Mouse (Mus musculus) megakaryocyte progenitor cell, adult 5-6 weeks (primary cell): Measurements from ENCODE around the gene Mlkl. TPM values are rescaled to one million over a fixed set of nuclear protein-coding genes. Genes with fewer than 3 reads are reported as not detected.

ENCODE experiments used
- ATAC-seq: replicated peaks from 2 replicates; pipeline ENCODE4 v1.8.0; 2016; ENCODE audit warnings: mild to moderate bottlenecking, moderate TSS enrichment, inconsistent platforms; ENCODE audit not compliant: poor library complexity
- total RNA-seq, 2 experiments: library from RNA; stranded (forward) in 1 of 2; stranded (reverse) in 1 of 2; fragments of 157-497, 149-512 nt in 1 of 2; fragments of 200-1000 nt in 1 of 2; gene quantifications; 2 replicates each; pipeline versions ENCODE4 v1.2.3 to v1.2.4; 2015 to 2017

Mlkl gene
- 92.8 and 93.6 TPM in 2 replicates for total RNA-seq (2015)
- 78.9 and 88.4 TPM in 2 replicates for total RNA-seq (2017)

DNA sequence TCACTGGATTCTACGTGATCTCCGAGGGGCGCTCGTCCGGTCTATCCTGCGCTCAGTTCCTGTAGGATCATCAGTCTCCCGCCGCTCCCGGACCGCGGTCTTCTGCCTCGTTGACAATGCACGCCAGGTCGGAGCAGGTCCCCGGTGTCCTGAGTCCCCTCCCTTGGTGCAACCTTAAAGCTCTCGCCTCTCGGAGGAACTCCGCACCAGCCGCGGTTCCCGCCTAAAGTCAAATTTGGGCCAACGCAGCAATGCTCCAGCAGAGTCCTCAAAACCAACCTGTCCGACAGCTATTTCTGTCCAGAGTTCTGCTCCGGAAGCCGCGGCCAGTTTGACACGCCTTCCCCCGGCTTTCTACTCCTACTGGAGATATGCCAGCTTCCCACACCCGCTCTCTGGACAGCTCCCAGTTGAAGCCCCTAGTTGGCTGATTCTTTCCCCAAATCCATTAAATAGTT, at the start of gene Mlkl:
Gene Mlkl, minus strand, starts transcription at position 288 of the 458 bp plus-strand sequence.
- peak; percentile 60 for ATAC-seq

- ATAC-seq, result peak; percentile 58; the same call in 1 of the 2 replicates
Observed at GRCm38 (mm10) chr8:111385915-111386314, 47.9 kb upstream of the Mlkl start.

DNA sequence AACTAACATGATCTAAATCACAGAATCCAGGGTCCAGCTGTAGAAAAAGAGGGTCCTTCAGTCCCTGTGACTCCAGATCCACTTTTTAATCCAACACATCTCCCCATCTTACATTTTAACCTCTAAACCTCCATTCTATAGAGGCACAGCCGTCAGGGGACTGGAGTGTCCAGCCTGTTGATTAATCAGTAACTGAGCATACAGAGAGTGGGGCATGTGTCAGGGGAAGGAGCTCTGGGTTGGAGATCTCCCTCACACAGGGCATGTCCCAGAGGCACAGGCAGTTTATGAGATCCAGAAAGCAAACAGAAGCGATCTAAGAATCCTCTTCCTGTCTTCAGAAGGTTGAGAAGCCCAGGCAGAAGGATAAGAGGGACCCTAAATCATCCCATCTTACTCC, 46.7 kb upstream of the Mlkl start:
- ATAC-seq, result no peak

DNA sequence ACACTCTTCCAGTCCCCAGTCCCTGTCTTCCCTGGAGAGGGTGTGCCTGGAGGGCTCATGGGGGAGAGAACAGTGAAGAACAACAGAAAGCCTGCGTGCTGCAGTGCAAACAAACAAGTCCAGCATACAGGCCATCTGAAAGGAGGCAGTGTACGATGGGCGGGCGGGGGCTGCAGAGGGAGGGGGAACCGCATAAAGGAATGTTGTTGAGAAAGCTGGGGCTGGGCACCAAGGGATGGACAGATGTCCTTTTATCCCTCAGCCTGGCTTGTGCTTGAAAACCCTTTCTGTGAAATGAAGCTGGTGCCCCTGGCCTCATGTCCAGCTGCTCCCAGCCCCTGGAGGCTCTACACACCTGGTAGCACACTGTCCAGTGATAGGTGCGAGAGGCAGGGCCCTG, 37.2 kb upstream of the Mlkl start:
- no peak for ATAC-seq

GRCm38 (mm10) chr8:111369711-111370110, 31.7 kb upstream of the Mlkl start:
- no peak for ATAC-seq

DNA sequence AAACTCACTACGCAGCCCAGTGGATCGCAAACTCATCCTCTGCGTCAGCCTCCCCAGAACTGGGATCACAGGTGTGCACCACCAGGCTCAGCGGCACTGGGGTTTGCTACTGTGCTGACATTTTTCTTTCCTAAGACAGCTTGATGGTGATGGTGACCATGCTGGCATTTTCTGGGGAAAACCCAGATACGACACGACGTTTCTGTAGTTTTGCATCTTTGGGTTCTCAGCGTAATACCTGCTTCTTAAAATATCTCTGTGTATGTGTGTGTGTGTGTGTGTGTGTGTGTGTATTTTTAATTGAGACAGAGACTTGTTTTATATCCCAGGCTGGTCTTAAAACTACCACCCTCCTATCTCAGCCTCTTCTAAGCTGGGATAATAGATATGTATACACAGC, 29.4 kb upstream of the Mlkl start:
- no peak for ATAC-seq

GRCm38 (mm10) chr8:111366610-111367234, 28.7 kb upstream of the Mlkl start:
- no peak for ATAC-seq

- ATAC-seq, result no peak
Observed at GRCm38 (mm10) chr8:111363489-111363888, 25.5 kb upstream of the Mlkl start.

- no peak for ATAC-seq
Observed at GRCm38 (mm10) chr8:111360579-111361209, 22.7 kb upstream of the Mlkl start.

DNA sequence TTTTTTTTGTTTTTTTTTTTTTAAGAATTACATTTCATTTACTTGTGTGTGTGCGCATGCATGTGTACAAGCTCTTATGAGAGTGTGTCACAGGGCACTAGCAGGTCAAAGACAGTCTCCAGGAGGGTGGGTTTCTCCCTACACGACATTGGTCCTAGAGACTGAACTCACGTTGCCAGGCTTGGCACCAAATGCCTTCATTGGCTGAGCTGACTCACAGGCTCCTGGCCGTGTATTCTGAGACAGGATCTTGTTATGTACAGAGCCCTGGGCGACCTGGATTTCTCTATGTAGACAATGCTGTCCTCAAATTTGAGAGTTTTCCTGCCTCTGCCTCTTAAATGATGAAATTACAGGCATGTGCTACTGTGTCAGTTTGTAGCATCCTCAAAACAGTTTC, 22.0 kb upstream of the Mlkl start:
- no peak for ATAC-seq

DNA sequence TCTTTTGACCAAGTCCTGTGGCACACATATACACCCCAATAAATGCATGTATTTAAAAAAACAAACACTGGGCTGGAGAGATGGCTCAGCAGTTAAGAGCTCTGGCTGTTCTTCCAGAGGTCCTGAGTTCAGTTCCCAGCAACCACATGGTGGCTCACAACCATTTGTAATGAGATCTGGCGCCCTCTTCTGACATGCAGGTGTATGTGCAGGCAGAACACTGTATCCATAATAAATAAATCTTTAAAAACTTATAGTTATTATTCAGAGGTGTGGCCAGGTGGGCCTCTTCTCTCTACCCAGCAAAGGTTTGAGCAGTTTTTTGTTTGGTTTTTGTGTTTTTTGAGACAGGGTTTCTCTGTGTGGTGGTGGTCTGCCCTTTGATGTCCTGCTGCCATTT, 20.9 kb upstream of the Mlkl start:
- ATAC-seq, result no peak

DNA sequence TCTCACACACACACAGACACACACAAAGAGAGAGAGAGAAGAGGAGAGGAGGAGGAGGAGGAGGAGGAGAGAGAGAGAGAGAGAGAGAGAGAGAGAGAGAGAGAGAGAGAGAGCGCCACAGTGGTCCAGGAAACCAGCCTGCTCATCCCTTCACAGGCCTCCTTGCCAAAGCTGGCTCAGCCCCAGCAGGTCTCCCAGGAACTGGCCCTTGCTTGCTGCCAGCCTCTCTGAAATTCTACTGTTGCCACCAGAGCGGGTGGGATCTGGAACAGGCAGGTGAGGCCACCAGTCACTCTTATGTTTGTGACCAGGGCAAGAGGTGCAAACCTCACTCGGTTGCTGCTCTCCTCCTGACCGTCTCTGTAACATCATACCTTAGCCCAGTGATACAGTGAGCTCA, 19.5 kb upstream of the Mlkl start:
- ATAC-seq, result no peak

DNA sequence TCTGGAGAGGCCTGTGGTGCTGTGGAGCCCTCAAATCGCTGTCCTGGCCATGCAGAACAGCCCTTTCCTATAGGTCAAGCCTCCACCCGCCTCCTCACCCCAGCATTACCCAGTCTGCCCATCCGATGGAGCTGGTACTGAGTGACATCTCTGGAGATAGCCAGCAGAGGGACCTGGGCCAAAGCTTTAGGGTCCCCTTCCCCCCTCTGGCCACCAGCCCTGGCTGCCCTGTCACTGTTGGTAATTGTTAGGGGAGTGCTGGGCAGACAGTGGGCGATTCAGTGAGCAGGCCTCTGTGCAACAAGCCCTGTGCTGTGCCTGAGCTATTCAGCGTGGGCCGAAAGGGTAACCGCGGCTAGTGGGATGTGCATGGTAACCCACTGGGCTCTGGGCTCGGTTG, 15.5 kb upstream of the Mlkl start:
- no peak for ATAC-seq

DNA sequence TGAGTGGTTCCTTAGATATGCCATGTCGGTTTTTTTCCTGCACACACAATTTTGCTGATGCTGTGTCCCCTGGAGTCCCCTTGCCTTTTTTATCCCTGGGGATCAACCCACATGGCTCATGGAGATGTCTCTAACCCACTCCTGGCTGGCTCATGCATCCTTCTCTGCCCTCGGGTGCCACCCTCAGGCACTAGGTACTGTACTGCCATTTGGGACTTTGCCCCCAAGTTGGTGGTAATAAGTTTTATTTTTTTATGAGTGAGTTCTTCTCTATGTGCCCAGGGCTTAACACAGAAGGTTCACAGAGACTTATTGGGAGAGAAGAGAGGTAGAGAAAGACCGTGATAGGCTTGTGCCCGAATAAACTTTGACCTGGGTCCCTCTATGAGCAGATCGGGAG, 14.3 kb upstream of the Mlkl start:
- no peak for ATAC-seq

DNA sequence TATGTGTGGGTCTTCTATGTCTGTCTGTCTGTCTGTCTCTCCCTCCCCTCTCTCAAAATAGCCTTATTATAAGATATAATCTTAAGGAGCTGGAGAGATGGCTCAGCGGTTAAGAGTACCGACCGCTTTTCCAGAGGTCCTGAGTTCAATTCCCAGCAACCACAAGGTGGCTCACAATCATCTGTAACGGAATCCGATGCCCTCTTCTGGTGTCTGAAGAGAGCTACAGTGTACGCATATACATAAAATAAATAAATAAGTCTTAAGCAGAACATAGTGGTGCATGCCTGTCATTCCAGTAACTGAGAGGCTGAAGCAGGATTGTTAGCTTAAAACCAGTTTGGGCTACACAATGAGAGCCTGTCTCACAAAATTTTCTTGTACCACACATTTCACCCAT, 12.6 kb upstream of the Mlkl start:
- no peak for ATAC-seq

DNA sequence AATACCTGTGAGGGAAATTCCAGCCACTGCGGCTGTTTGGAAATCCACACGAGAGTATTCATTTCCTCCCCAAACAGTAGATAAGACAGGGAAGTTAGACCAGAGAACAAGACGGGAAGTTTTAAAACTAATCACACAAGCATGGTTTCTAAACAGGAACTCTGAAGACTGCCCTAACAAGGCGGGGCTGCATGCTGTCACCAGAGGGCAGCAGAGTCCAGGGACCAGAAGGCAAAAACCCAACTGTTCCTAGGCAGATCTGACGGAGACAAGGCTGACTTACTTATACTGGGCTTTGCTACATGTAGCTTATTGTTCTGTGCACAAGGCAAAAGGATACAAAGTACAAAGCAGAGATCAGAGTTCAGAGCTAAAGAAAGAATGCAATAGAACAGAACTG, 5.2 kb upstream of the Mlkl start:
- peak; percentile 94 for ATAC-seq

- no peak for ATAC-seq
Observed at GRCm38 (mm10) chr8:111340186-111340585, 2.2 kb upstream of the Mlkl start.

DNA sequence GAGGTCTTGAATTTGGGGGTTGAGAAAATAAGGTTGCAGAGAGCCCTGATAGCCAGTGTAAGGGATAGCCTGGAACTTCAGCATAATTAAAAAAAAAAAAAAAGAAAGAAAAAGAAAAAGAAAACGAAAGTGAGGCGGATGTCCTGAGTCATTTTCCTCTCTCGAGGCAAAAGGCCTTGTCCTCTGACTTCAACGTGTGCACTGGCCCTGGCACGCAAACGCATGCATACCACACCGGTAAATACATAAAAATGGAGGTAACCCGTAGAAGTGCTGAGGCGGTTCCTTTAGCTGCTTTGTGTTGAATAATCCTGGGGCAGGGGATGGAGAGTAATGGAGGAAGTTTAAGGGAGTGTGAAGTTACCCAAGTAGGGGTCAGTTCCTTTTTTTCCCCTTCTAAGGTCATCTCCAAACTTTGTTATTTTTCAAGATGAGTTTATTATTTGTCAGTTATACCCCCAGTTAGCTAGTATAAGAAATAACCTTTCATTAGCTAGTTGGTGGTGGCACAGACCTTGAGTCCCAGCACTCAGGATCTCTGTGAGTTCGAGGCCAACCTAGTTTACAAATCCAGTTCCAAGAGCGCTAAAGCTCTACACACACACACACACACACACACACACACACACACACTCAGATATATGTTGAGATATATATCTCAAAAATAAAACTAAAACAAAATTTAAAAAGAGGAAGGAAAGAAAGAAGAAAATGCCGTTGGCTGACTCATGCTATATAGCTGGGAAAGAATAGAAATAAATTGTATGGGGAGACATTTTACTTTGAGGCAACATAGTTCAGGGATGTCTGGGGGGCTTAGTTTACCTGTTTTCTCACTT, 612 bp upstream of the Mlkl start:
- ATAC-seq, result peak; percentile 43

DNA sequence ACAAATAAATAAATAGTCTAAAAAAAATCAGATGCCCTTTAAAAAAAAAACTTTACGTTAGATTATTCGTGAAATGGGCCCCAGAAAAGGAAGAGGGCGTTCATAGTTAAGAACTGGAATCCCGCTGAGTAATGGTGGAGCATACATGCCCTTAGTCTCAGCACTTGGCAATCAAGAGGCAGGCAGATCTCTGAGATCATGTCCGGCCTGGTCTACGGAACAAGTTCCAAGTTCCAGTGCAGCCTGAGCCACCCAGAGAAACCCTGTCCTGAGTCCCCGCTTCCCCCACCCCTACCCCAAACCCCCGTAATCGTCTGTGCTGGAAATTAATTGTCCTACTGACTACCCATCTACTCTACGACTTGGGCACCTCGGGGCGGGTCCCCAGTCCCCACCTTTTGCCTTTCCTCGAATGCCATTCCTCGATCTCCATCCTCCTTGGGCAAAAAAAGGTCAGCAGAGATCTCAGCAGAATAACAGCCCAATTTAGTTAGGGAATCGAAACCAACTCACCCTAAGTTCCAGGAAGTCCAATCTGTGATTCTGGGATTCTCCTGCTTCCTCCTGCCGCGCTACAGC, 577 bp downstream of the Mlkl start:
- ATAC-seq, result peak; percentile 58

- ATAC-seq, result no peak
Observed at GRCm38 (mm10) chr8:111336692-111337091, 1.3 kb downstream of the Mlkl start.

GRCm38 (mm10) chr8:111325222-111325790, 12.7 kb downstream of the Mlkl start:
- peak; percentile 52 for ATAC-seq
